Mouse (Mus musculus) thymus, adult 2 months (tissue): ENCODE results near the gene Gramd4.

Experiments
- CTCF ChIP-seq: fragments of 200-500 bp; IDR thresholded peaks from 2 replicates; pipeline ENCODE4 v1.5.1; 2012; ENCODE audit warnings: mild to moderate bottlenecking, control low read depth, low read length, moderate library complexity, borderline replicate concordance; ENCODE audit not compliant: control insufficient read depth, poor library complexity, insufficient read depth; ENCODE audit errors: extremely low read depth
- POLR2A ChIP-seq: fragments of 200-500 bp; IDR thresholded peaks from 2 replicates; pipeline ENCODE4 v1.6.1; 2012; ENCODE audit warnings: mild to moderate bottlenecking, low read length, control low read depth, moderate library complexity; ENCODE audit not compliant: control insufficient read depth, poor library complexity, insufficient read depth; ENCODE audit errors: extremely low read depth

GRCm38 (mm10) chr15:86041421-86041820 lies 16.1 kb upstream of the Gramd4 start:
- TF ChIP-seq POLR2A, result no peak
- no peak for TF ChIP-seq CTCF
